Mouse (Mus musculus): ENCODE results near the gene Slc6a3.

DNA sequence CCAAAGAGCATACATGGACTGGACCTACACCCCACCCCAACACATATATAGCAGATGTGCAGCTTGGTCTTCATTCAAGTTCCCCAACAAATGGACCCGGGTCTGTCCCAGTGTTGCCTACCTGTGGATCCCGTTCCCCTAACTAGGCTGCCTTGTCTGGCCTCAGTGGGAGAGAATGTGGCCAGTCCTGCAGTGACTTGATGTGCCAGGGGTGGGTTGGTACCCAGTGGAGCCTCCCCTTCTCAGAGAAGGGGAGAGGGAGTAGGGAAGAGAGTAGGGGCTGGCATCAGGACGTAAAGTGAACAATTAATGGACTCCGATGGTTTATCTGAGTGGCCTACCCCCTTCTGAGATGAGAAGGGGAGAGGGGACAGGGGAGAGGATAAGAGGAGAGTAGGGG, 66.5 kb downstream of the Slc6a3 start:
- TF ChIP-seq POLR2A (IDR thresholded peaks at IDR 0.05; ENCODE audit: insufficient read depth, low read depth, low read length) (no peak), CTCF (IDR thresholded peaks at IDR 0.05; ENCODE audit: insufficient read depth, low read depth, low read length) (no peak)
